Mouse (Mus musculus) heart, postnatal 0 days (tissue): ENCODE data around the gene Baz2b. TPM values are rescaled to one million over a fixed set of nuclear protein-coding genes. Genes with fewer than 3 reads are reported as not detected.

Experiments
- ATAC-seq: fragments of 200-750 bp; cut with Nextera tagmentation; 2 replicates; pipeline ENCODE4 v1.8.0; 2017; ENCODE audit warnings: low read depth, moderate number of reproducible peaks, moderate library complexity; ENCODE audit not compliant: insufficient read depth
- DNase-seq: peaks from one replicate; pipeline ENCODE4 v3.0.0-alpha.2; 2016; ENCODE audit warnings: low spot score
- H3K27ac ChIP-seq: fragments of 300-500 bp; sonication (generic); 2 replicates; pipeline ENCODE4 v1.5.1; 2014; ENCODE audit warnings: low read depth, mild to moderate bottlenecking
- H3K27me3 ChIP-seq: fragments of 300-500 bp; sonication (generic); 2 replicates; pipeline ENCODE4 v1.6.1; 2014; ENCODE audit warnings: low read length, mixed read lengths; ENCODE audit not compliant: control insufficient read depth, insufficient read depth
- H3K36me3 ChIP-seq: fragments of 300-500 bp; sonication (generic); replicated peaks from 2 replicates; pipeline ENCODE4 v1.6.1; 2014; ENCODE audit warnings: low read length, mixed read lengths; ENCODE audit not compliant: control insufficient read depth, insufficient read depth
- H3K4me1 ChIP-seq: fragments of 300-500 bp; sonication (generic); 2 replicates; pipeline ENCODE4 v1.6.1; 2014; ENCODE audit warnings: antibody characterized with exemption; ENCODE audit not compliant: control insufficient read depth, insufficient read depth
- H3K4me2 ChIP-seq: fragments of 300-500 bp; sonication (generic); 2 replicates; pipeline ENCODE4 v1.6.1; 2014; ENCODE audit warnings: low read depth, mild to moderate bottlenecking, low read length, moderate library complexity
- H3K4me3 ChIP-seq: fragments of 300-500 bp; sonication (generic); 2 replicates; pipeline ENCODE4 v1.5.1; 2014; ENCODE audit warnings: low read depth, low read length
- H3K9ac ChIP-seq: fragments of 300-500 bp; sonication (generic); replicated peaks from 2 replicates; pipeline ENCODE4 v1.6.1; 2014; ENCODE audit warnings: low read depth, low read length, mixed read lengths
- H3K9me3 ChIP-seq: fragments of 300-500 bp; sonication (generic); replicated peaks from 2 replicates; pipeline ENCODE4 v1.6.1; 2016; ENCODE audit warnings: low read length; ENCODE audit not compliant: control insufficient read depth
- CTCF ChIP-seq: IDR thresholded peaks from 2 replicates; pipeline ENCODE4 v1.5.1; 2016; ENCODE audit warnings: antibody characterized with exemption, control low read depth, low read depth
- EP300 ChIP-seq: IDR thresholded peaks from 2 replicates; pipeline ENCODE4 v1.6.1; 2016; ENCODE audit warnings: antibody characterized with exemption, low read depth
- WGBS: fragments of 180-500 bp; shearing (Covaris S2); extraction: QIAGEN DNeasy Blood & Tissue Kit; methylation state at CpG from one replicate; pipeline ENCODE4 v1.1.7; 2014; 5-methylcytosine and 5-hydroxymethylcytosine counted together
- polyA plus RNA-seq: library from polyadenylated mRNA; unstranded; fragments of >200 nt; fragmentation: Nextera tagmentation; extraction: Ambion mirVana; gene quantifications from 2 replicates; pipeline ENCODE4 v1.2.1, GENCODE M21; 2015
- total RNA-seq: library from RNA; depleted of rRNA; stranded (reverse); fragments of >200 nt; gene quantifications from 2 replicates; pipeline ENCODE4 v1.2.3, GENCODE M21; 2014; ENCODE audit warnings: low replicate concordance

The Baz2b gene
- total and polyA plus RNA-seq, 2 experiments from 2014 or later = 40.3 to 46.2 TPM

- DNase-seq = no peak
- no peak for ATAC-seq
- Histone ChIP-seq H3K4me3 (no peak overlapping the region), H3K9me3 (no peaks in the 10 kb centered on the region), H3K27me3 (no peaks in the 10 kb centered on the region), H3K27ac (no peak overlapping the region), H3K36me3 (no peaks in the 10 kb centered on the region), H3K4me1 (no peaks in the 10 kb centered on the region), H3K9ac (no peak overlapping the region), H3K4me2 (no peak overlapping the region)
- WGBS = 65% methylated on average over 10 of the region's 10 CpGs
- TF ChIP-seq EP300 = no peak
- 0 out of 2 replicates have a peak, but pooled peaks have one; percentile 2 for TF ChIP-seq CTCF
Measured at GRCm38 (mm10) chr2:60132269-60133042, 77.2 kb downstream of the Baz2b start.

- H3K9me3 ChIP-seq = no peaks in the 10 kb centered on the region
- DNase-seq (no peak), ATAC-seq (no peak)
- 92% methylated on average over 7 of the region's 7 CpGs for WGBS
- no peaks in the 10 kb centered on the region for H3K4me1 ChIP-seq
- H3K27me3 ChIP-seq = no peaks in the 10 kb centered on the region
- TF ChIP-seq EP300 = no peak
- H3K27ac ChIP-seq = no peak overlapping the region
- no peaks in the 10 kb centered on the region for H3K36me3 ChIP-seq
- H3K4me3 ChIP-seq = no peak overlapping the region
- no peak overlapping the region for H3K9ac ChIP-seq
- H3K4me2 ChIP-seq = no peak overlapping the region
Measured at GRCm38 (mm10) chr2:60128631-60129030, 81.0 kb downstream of the Baz2b start.

- Histone ChIP-seq H3K4me2 (peak overlapping the region; percentile 71), H3K9me3 (no peaks in the 10 kb centered on the region), H3K9ac (no peak overlapping the region), H3K27me3 (no peaks in the 10 kb centered on the region), H3K27ac (no peak overlapping the region), H3K4me3 (peak overlapping the region; percentile 92; the same call in 1 of the 2 replicates), H3K36me3 (no peaks in the 10 kb centered on the region), H3K4me1 (peaks cover 16% of the 10 kb centered on the region; the same call in 1 of the 2 replicates)
- no peak for TF ChIP-seq CTCF
- TF ChIP-seq EP300 = no peak
- DNase-seq (no peak), ATAC-seq (no peak)
- 30% methylated on average over 7 of the region's 7 CpGs for WGBS
Measured at GRCm38 (mm10) chr2:60126831-60127230, 82.8 kb downstream of the Baz2b start.

- TF ChIP-seq EP300 (no peak), CTCF (no peak)
- 10% methylated on average over 8 of the region's 8 CpGs for WGBS
- Histone ChIP-seq H3K9ac (peak overlapping the region; percentile 99), H3K9me3 (no peaks in the 10 kb centered on the region), H3K4me3 (peak overlapping the region; percentile 92), H3K27ac (peak overlapping the region; percentile 99), H3K4me1 (peaks cover 16% of the 10 kb centered on the region; the same call in 1 of the 2 replicates), H3K36me3 (no peaks in the 10 kb centered on the region), H3K4me2 (peak overlapping the region; percentile 71), H3K27me3 (no peaks in the 10 kb centered on the region)
- peak; percentile 40 for DNase-seq
- ATAC-seq = no peak
Measured at GRCm38 (mm10) chr2:60126292-60126691, 83.3 kb downstream of the Baz2b start.

- DNase-seq = peak; percentile 88
- peak overlapping the region; percentile 99 for H3K9ac ChIP-seq
- TF ChIP-seq EP300 = no peak
- TF ChIP-seq CTCF = no peak
- peaks cover 20% of the 10 kb centered on the region; the same call in 1 of the 2 replicates for H3K4me1 ChIP-seq
- no peaks in the 10 kb centered on the region for H3K27me3 ChIP-seq
- H3K36me3 ChIP-seq = no peaks in the 10 kb centered on the region
- no peaks in the 10 kb centered on the region for H3K9me3 ChIP-seq
- peak overlapping the region; percentile 92 for H3K4me3 ChIP-seq
- peak; percentile 68 for ATAC-seq
- H3K27ac ChIP-seq = peak overlapping the region; percentile 99
- WGBS = under 1% methylated on average over 52 of the region's 83 CpGs
- peak overlapping the region; percentile 71 for H3K4me2 ChIP-seq
Measured at GRCm38 (mm10) chr2:60125049-60126004, 84.3 kb downstream of the Baz2b start.
